Mouse (Mus musculus) kidney, adult 2 months (tissue): ENCODE measurements at regions not wholly inside any gene's neighbourhood (a gene's known extent, or its start where the extent isn't known, plus 50 kb on each side); places are given as distances from the start of the nearest gene placed in this dataset.

Experiments used
- DNase-seq: peaks from one replicate; pipeline ENCODE4 v3.0.0; 2021
- H3K27ac ChIP-seq: fragments of 200-500 bp; 2 replicates; pipeline ENCODE4 v1.5.1; 2012; ENCODE audit warnings: low read depth, low read length, control low read depth, inconsistent platforms; ENCODE audit not compliant: insufficient read depth
- H3K27me3 ChIP-seq: fragments of 200-500 bp; replicated peaks from 2 replicates; pipeline ENCODE4 v1.6.1; 2012; ENCODE audit warnings: mild to moderate bottlenecking, moderate library complexity, low read length, inconsistent platforms; ENCODE audit not compliant: control insufficient read depth, insufficient read depth
- H3K36me3 ChIP-seq: fragments of 200-500 bp; 2 replicates; pipeline ENCODE4 v1.6.1; 2012; ENCODE audit warnings: mild to moderate bottlenecking, moderate library complexity, low read length, inconsistent platforms; ENCODE audit not compliant: control insufficient read depth, insufficient read depth
- H3K4me1 ChIP-seq: fragments of 200-500 bp; 2 replicates; pipeline ENCODE4 v1.6.1; 2011; ENCODE audit warnings: low read length; ENCODE audit not compliant: control insufficient read depth, insufficient read depth
- H3K4me3 ChIP-seq: fragments of 200-500 bp; 2 replicates; pipeline ENCODE4 v1.5.1; 2011; ENCODE audit warnings: mild to moderate bottlenecking, low read depth, low read length, control low read depth; ENCODE audit not compliant: insufficient read depth
- CTCF ChIP-seq: fragments of 200-500 bp; conservative IDR thresholded peaks from 2 replicates; pipeline ENCODE4 v1.5.1; 2011; ENCODE audit warnings: low read depth, mild to moderate bottlenecking, control low read depth, low read length, moderate library complexity, mixed read lengths; ENCODE audit not compliant: insufficient read depth, insufficient read length
- POLR2A ChIP-seq: fragments of 200-500 bp; IDR thresholded peaks from one replicate; pipeline ENCODE4 v1.6.1; 2011; ENCODE audit warnings: low read depth, low read length, control low read depth
- WGBS: fragments of 180-500 bp; shearing (Covaris S2); methylation state at CpG from one replicate; pipeline ENCODE4 v1.1.7; 2018; 5-methylcytosine and 5-hydroxymethylcytosine counted together

DNA sequence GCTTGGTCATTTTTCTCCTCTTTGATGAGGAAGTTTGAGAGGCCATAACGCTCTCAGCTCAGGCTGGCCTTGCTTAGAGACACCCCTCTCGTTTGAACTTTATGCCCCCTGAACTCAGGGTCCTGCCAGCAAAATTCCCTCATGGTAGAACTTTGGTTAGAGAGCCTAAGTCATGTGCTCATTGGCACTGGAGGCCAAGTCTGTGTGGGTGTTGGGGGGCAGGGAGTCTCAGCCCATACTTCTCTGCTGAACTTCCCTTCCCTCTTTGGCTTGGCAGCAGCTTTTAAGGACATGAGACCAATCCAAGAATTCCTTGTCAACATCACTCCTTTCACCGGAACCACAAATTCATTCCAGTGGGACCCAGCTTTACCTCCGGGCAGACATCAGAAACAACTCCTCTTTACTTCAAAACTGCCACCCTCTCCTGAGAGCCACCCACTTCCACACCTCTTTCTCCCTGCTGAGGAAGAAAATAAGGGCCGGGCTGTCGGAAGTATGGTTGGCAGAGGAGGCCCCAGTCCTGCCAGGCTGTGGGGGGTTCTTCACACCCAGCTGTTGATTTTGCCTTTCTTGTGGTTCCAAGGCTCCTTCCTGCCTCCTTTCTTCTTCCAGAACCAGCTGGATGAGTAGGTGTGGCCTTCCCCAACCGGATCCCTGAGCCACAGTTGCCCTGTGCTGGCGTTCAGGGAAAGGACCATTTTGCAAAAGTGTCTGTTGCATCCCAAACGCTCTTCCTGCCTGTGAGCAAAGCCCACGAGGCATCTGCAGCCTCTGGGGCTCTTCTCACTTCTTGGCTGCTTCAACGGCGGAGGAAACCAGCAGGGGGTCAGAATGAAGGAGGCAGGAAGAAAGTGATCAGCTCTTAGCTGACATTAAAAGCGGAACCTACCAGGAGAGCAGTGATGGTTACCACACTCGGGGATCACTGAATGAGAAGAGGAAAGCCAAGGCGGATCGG is 91.5 kb upstream of the Gadd45a start:
- Histone ChIP-seq H3K36me3 (no peaks in the 10 kb centered on the region), H3K4me3 (no peak overlapping the region), H3K4me1 (peaks cover 8% of the 10 kb centered on the region; the same call in 1 of the 2 replicates), H3K27ac (no peak overlapping the region), H3K27me3 (no peaks in the 10 kb centered on the region)
- TF ChIP-seq POLR2A: no peak
- no peak for TF ChIP-seq CTCF
- 58% methylated on average over 16 of the region's 16 CpGs for WGBS
- peak; percentile 64 for DNase-seq

DNA sequence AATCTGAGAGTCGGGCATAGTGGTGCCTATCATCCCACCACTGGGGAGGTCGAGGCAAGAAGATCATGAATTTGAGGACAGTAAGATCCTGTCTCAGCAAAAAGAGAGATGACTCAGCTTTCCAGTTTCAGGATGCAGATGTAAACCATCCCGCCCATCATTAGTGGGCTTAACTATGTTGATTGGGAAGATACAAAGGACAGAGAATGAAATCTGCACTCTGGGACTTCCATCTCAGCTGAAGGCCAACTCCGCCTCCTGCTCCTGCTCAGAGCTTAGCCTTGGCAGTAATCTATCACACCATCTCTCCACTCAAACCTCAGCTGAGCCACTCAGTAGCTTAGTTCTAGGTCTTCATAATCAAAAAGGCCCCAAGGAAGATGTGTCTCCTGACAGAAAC is 90.5 kb upstream of the Gadd45a start:
- no peak for DNase-seq
- no peaks in the 10 kb centered on the region for H3K27me3 ChIP-seq
- H3K4me3 ChIP-seq: no peak overlapping the region
- H3K27ac ChIP-seq: no peak overlapping the region
- TF ChIP-seq POLR2A: no peak
- TF ChIP-seq CTCF: no peak
- H3K36me3 ChIP-seq: no peaks in the 10 kb centered on the region
- WGBS: 93% methylated on average over 4 of the region's 4 CpGs
- H3K4me1 ChIP-seq: peaks cover 8% of the 10 kb centered on the region; the same call in 1 of the 2 replicates

GRCm38 (mm10) chr6:67125715-67126312 is 88.6 kb upstream of the Gadd45a start:
- Histone ChIP-seq H3K4me1 (peaks cover 8% of the 10 kb centered on the region; the same call in 1 of the 2 replicates), H3K4me3 (no peak overlapping the region), H3K27me3 (no peaks in the 10 kb centered on the region), H3K27ac (no peak overlapping the region), H3K36me3 (no peaks in the 10 kb centered on the region)
- TF ChIP-seq CTCF (no peak), POLR2A (no peak)
- 74% methylated on average over 7 of the region's 7 CpGs for WGBS
- DNase-seq: no peak

DNA sequence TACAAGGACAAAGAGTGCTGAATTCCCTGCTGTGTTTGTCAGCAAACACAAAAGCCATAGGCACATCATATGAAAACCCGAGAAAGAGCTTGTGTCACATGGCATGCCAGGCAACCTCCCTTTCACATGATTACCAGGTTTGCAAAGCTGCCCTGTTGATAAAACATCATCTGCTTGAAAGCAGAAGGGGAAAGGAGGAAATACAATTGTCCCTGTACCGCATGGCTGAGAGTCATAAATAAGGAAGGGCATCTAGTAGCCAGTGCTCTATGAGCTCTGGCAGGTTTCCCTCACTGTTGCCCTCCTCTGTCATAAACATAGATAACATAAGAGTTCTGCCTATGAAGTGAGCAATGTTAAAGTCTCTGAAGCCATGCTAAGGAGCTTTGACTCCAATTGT is 86.8 kb upstream of the Gadd45a start:
- peaks cover 8% of the 10 kb centered on the region; the same call in 1 of the 2 replicates for H3K4me1 ChIP-seq
- TF ChIP-seq POLR2A (no peak), CTCF (no peak)
- WGBS: 71% methylated on average over 2 of the region's 2 CpGs
- no peak overlapping the region for H3K27ac ChIP-seq
- H3K4me3 ChIP-seq: no peak overlapping the region
- no peaks in the 10 kb centered on the region for H3K27me3 ChIP-seq
- no peak for DNase-seq
- H3K36me3 ChIP-seq: no peaks in the 10 kb centered on the region

DNA sequence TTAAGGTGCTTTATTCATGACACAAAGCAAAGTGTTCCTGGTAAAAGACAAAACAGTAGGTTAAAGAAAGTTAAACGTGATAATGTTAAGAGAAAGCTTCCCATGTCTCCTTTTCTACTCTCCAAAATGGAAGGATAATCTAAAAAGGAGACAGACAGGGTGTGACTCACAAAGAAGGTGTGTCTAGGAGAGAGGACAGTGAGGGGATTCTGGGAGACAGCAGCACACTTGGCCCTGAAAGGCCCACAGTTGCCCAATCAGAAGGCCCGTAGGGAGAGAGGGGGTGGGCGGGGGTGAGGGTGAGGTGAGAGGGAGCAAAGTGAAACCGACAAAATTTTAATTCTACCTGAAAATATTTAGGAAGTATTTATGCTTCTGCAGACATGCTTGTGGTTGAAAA is 85.8 kb upstream of the Gadd45a start:
- no peaks in the 10 kb centered on the region for H3K27me3 ChIP-seq
- H3K36me3 ChIP-seq: no peaks in the 10 kb centered on the region
- TF ChIP-seq CTCF: no peak
- TF ChIP-seq POLR2A: no peak
- H3K4me1 ChIP-seq: no peaks in the 10 kb centered on the region
- no peak overlapping the region for H3K4me3 ChIP-seq
- WGBS: 80% methylated on average over 4 of the region's 4 CpGs
- H3K27ac ChIP-seq: no peak overlapping the region
- DNase-seq: no peak

- H3K36me3 ChIP-seq: no peaks in the 10 kb centered on the region
- 71% methylated on average over 3 of the region's 3 CpGs for WGBS
- no peak overlapping the region for H3K4me3 ChIP-seq
- TF ChIP-seq POLR2A (no peak), CTCF (no peak)
- no peak for DNase-seq
- H3K27ac ChIP-seq: no peak overlapping the region
- no peaks in the 10 kb centered on the region for H3K27me3 ChIP-seq
- H3K4me1 ChIP-seq: peaks cover 12% of the 10 kb centered on the region; the same call in 1 of the 2 replicates
These were observed 79.0 kb upstream of the Gadd45a start for GRCm38 (mm10) chr6:67116306-67116705.
